Mouse (Mus musculus): ENCODE measurements around the gene Zmat5. TPM values are rescaled to one million over a fixed set of nuclear protein-coding genes. Genes with fewer than 3 reads are reported as not detected.

Zmat5 gene
- 22.9 to 30.8 TPM (median 29.3 TPM) in 4 replicates for total RNA-seq (2023; ENCODE audit: inconsistent age)

DNA sequence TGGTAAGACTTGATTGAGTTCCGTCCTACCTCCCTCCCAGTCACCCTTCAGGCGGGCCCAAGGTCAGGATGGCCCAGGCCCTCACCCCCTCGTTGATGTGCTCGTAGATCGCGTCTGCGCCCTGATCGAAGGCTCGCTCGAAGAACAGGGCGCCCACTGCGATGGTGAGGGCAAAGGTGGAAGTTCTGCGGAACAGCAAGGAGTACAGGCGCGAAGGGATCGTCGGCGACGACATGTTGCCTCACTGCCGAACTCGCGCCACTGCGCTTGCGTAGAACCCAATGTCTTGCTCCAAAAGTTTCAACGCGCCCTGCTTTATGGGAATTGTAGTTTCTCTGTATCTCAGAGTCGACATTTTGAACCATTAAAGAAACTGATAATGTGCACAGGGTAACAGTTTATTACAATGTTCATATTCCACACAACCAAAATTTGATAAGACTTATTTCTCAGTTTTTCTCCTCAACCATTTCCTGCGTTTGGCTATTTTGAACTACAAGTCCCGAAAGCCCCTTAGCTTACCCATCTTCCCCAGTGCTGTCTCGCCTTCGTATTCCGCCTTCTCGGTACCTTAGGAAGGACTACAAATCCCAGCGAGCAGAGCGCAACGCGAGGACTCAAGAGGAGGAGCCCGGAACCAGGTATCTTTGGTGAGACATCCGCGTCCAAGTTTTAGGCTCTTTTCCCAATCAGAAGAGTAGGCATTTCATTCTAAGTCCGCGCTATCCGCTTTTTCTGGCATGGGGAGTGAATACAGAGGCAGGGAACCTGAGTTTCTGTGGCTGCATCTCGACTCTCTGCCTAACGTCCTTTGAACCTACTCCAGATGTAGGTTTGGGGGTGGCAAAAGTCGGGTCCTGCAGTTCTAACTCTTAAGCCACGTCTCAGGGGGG lies at the start of gene Zmat5, which contains the start of gene Uqcr10:
TSS of gene Zmat5 (plus strand) at position 607 of the 893 bp plus-strand sequence.
TSS of gene Uqcr10 (minus strand) at position 271 of the 893 bp plus-strand sequence.

DNA sequence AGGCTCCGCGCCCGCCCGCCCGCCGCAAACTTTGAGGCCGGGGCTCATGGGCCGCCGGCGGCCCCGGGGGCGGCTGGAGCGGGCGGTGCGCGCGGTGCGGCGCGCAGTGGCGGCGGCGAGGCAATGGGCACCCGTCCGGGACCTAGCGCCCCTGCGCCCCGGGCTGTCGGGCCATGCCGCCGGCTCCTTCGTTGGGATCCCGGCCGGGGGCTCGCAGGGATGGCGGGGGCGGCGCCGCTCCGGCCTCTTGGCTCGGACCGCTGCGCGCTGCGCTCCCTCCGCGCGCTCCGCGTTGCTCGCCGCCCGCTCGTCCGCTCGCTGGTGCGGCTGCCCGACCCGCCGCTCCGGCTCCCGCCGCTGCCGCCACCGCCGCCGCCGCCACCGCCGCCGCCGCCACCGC lies 42.3 kb downstream of the Zmat5 start, which contains the start of gene Cabp7:
TSS of gene Cabp7 (minus strand) at position 46 of the 400 bp plus-strand sequence.

Other genes with a start within 250 kb of the Zmat5 start
- gene Mtmr3, start 109.8 kb upstream of the Zmat5 start, total RNA-seq (2023; ENCODE audit: inconsistent age) = 110 to 111 TPM (median 110 TPM) in 4 replicates
- gene Gm11032, start 84.6 kb upstream of the Zmat5 start, total RNA-seq (2023; ENCODE audit: inconsistent age) = not detected in 4 replicates
- 22.6 to 24.0 TPM (median 23.2 TPM) in 4 replicates for gene Ascc2, start 66.9 kb upstream of the Zmat5 start, total RNA-seq (2023; ENCODE audit: inconsistent age)
- gene Uqcr10, start 336 bp upstream of the Zmat5 start, total RNA-seq (2023; ENCODE audit: inconsistent age) = 96.5 to 136 TPM (median 121 TPM) in 4 replicates
- 0.18 TPM in 1 of 4 replicates, not detected in the others for gene Cabp7, start 42.1 kb downstream of the Zmat5 start, total RNA-seq (2023; ENCODE audit: inconsistent age)
- 41.0 to 47.1 TPM (median 44.3 TPM) in 4 replicates for gene Nf2, start 144.9 kb downstream of the Zmat5 start, total RNA-seq (2023; ENCODE audit: inconsistent age)
- gene Nipsnap1, start 169.3 kb downstream of the Zmat5 start, total RNA-seq (2023; ENCODE audit: inconsistent age) = 16.6 to 22.0 TPM (median 20.8 TPM) in 4 replicates
- 38.8 to 46.4 TPM (median 43.7 TPM) in 4 replicates for gene Thoc5, start 190.6 kb downstream of the Zmat5 start, total RNA-seq (2023; ENCODE audit: inconsistent age)
- gene Nefh, start 243.4 kb downstream of the Zmat5 start, total RNA-seq (2023; ENCODE audit: inconsistent age) = 0.12 to 0.30 TPM (median 0.19 TPM) in 4 replicates

Data from B cell, adult (primary cell).